Mouse (Mus musculus) kidney, embryonic 14.5 days (tissue): ENCODE results near the gene Ccsap. TPM values are rescaled to one million over a fixed set of nuclear protein-coding genes. Genes with fewer than 3 reads are reported as not detected.
A peak's percentile ranks its signal among the peaks of the same experiment; 100 is the strongest.

Source experiments
- ATAC-seq: fragments of 200-750 bp; cut with Nextera tagmentation; 2 replicates; pipeline ENCODE4 v1.8.0; 2017; ENCODE audit warnings: moderate number of reproducible peaks, mild to moderate bottlenecking, moderate TSS enrichment, moderate library complexity; ENCODE audit not compliant: low FRiP score, low TSS enrichment
- H3K27ac ChIP-seq: fragments of 300-500 bp; sonication (generic); 2 replicates; pipeline ENCODE4 v1.5.1; 2014; ENCODE audit warnings: low read depth, mild to moderate bottlenecking, low read length, moderate library complexity, mixed read lengths
- H3K27me3 ChIP-seq: fragments of 300-500 bp; sonication (generic); 2 replicates; pipeline ENCODE4 v1.6.1; 2014; ENCODE audit warnings: mild to moderate bottlenecking, low read length; ENCODE audit not compliant: control insufficient read depth, insufficient read depth
- H3K36me3 ChIP-seq: fragments of 300-500 bp; sonication (generic); 2 replicates; pipeline ENCODE4 v1.6.1; 2014; ENCODE audit warnings: low read length, mixed read lengths; ENCODE audit not compliant: control insufficient read depth, insufficient read depth
- H3K4me1 ChIP-seq: fragments of 300-500 bp; sonication (generic); 2 replicates; pipeline ENCODE4 v1.6.1; 2014; ENCODE audit warnings: low read length, mixed read lengths; ENCODE audit not compliant: control insufficient read depth, insufficient read depth
- H3K4me2 ChIP-seq: fragments of 300-500 bp; sonication (generic); replicated peaks from 2 replicates; pipeline ENCODE4 v1.6.1; 2014; ENCODE audit warnings: low read depth, mild to moderate bottlenecking, low read length
- H3K4me3 ChIP-seq: fragments of 300-500 bp; sonication (generic); 2 replicates; pipeline ENCODE4 v1.5.1; 2014; ENCODE audit warnings: mild to moderate bottlenecking, low read length
- H3K9ac ChIP-seq: fragments of 300-500 bp; sonication (generic); 2 replicates; pipeline ENCODE4 v1.6.1; 2014; ENCODE audit warnings: low read depth, mild to moderate bottlenecking, low read length, moderate library complexity
- H3K9me3 ChIP-seq: fragments of 300-500 bp; sonication (generic); 2 replicates; pipeline ENCODE4 v1.6.1; 2016; ENCODE audit warnings: low read length; ENCODE audit not compliant: control insufficient read depth
- WGBS: fragments of 180-500 bp; shearing (Covaris S2); extraction: QIAGEN DNeasy Blood & Tissue Kit; methylation state at CpG from one replicate; pipeline ENCODE4 v1.1.7; 2014; 5-methylcytosine and 5-hydroxymethylcytosine counted together
- polyA plus RNA-seq: library from polyadenylated mRNA; unstranded; fragments of >200 nt; fragmentation: Nextera tagmentation; extraction: Ambion mirVana; gene quantifications from 2 replicates; pipeline ENCODE4 v1.2.1, GENCODE M21; 2014

The Ccsap gene
- polyA plus RNA-seq, 1 experiment from 2014 or later = 4.0 TPM

GRCm38 (mm10) chr8:123800867-123801266, 59.1 kb downstream of the Ccsap start:
- 90% methylated on average over 6 of the region's 7 CpGs for WGBS
- Histone ChIP-seq H3K9me3 (no peaks in the 10 kb centered on the region), H3K36me3 (no peaks in the 10 kb centered on the region), H3K9ac (no peak overlapping the region), H3K4me1 (no peaks in the 10 kb centered on the region), H3K27ac (no peak overlapping the region), H3K27me3 (no peaks in the 10 kb centered on the region), H3K4me3 (no peak overlapping the region), H3K4me2 (no peak overlapping the region)
- ATAC-seq = no peak

GRCm38 (mm10) chr8:123799885-123800284, 60.1 kb downstream of the Ccsap start:
- Histone ChIP-seq H3K9ac (no peak overlapping the region), H3K4me1 (no peaks in the 10 kb centered on the region), H3K36me3 (no peaks in the 10 kb centered on the region), H3K27me3 (no peaks in the 10 kb centered on the region), H3K9me3 (no peaks in the 10 kb centered on the region), H3K4me3 (no peak overlapping the region), H3K27ac (no peak overlapping the region), H3K4me2 (no peak overlapping the region)
- WGBS = 44% methylated on average over 3 of the region's 3 CpGs
- ATAC-seq = no peak

- Histone ChIP-seq H3K36me3 (no peaks in the 10 kb centered on the region), H3K4me3 (no peak overlapping the region), H3K4me1 (0 out of 2 replicates have a peak, but pooled peaks cover 3% of the 10 kb centered on the region), H3K4me2 (no peak overlapping the region), H3K27ac (no peak overlapping the region), H3K27me3 (no peaks in the 10 kb centered on the region), H3K9ac (no peak overlapping the region), H3K9me3 (no peaks in the 10 kb centered on the region)
- 70% methylated on average over 6 of the region's 6 CpGs for WGBS
- ATAC-seq = no peak
These were observed 60.6 kb downstream of the Ccsap start for GRCm38 (mm10) chr8:123799434-123799833.

GRCm38 (mm10) chr8:123797928-123798327, 62.1 kb downstream of the Ccsap start:
- H3K9me3 ChIP-seq = no peaks in the 10 kb centered on the region
- H3K27me3 ChIP-seq = no peaks in the 10 kb centered on the region
- H3K4me2 ChIP-seq = no peak overlapping the region
- ATAC-seq = no peak
- H3K27ac ChIP-seq = no peak overlapping the region
- no peak overlapping the region for H3K9ac ChIP-seq
- 81% methylated on average over 15 of the region's 15 CpGs for WGBS
- peaks cover 9% of the 10 kb centered on the region; the same call in 1 of the 2 replicates for H3K4me1 ChIP-seq
- H3K36me3 ChIP-seq = no peaks in the 10 kb centered on the region
- H3K4me3 ChIP-seq = no peak overlapping the region

GRCm38 (mm10) chr8:123796758-123797157, 63.3 kb downstream of the Ccsap start:
- Histone ChIP-seq H3K4me1 (peaks cover 11% of the 10 kb centered on the region), H3K36me3 (no peaks in the 10 kb centered on the region), H3K27ac (no peak overlapping the region), H3K4me2 (no peak overlapping the region), H3K9ac (no peak overlapping the region), H3K4me3 (no peak overlapping the region), H3K27me3 (no peaks in the 10 kb centered on the region), H3K9me3 (no peaks in the 10 kb centered on the region)
- no peak for ATAC-seq
- WGBS = 58% methylated on average over 4 of the region's 4 CpGs

GRCm38 (mm10) chr8:123794766-123795165, 65.2 kb downstream of the Ccsap start:
- peaks cover 16% of the 10 kb centered on the region for H3K4me1 ChIP-seq
- H3K4me3 ChIP-seq = no peak overlapping the region
- no peaks in the 10 kb centered on the region for H3K9me3 ChIP-seq
- no peaks in the 10 kb centered on the region for H3K27me3 ChIP-seq
- no peak for ATAC-seq
- no peaks in the 10 kb centered on the region for H3K36me3 ChIP-seq
- 80% methylated on average over 4 of the region's 4 CpGs for WGBS
- no peak overlapping the region for H3K9ac ChIP-seq
- H3K27ac ChIP-seq = no peak overlapping the region
- H3K4me2 ChIP-seq = no peak overlapping the region

GRCm38 (mm10) chr8:123793900-123794299, 66.1 kb downstream of the Ccsap start:
- Histone ChIP-seq H3K4me3 (no peak overlapping the region), H3K36me3 (no peaks in the 10 kb centered on the region), H3K27me3 (no peaks in the 10 kb centered on the region), H3K9ac (no peak overlapping the region), H3K4me1 (peaks cover 16% of the 10 kb centered on the region), H3K4me2 (no peak overlapping the region; the same call in 1 of the 2 replicates), H3K27ac (no peak overlapping the region), H3K9me3 (no peaks in the 10 kb centered on the region)
- WGBS = 7% methylated on average over 10 of the region's 10 CpGs
- no peak; the same call in 1 of the 2 replicates for ATAC-seq

- H3K27ac ChIP-seq = no peak overlapping the region
- H3K4me1 ChIP-seq = peaks cover 16% of the 10 kb centered on the region
- 55% methylated on average over 7 of the region's 7 CpGs for WGBS
- H3K9ac ChIP-seq = no peak overlapping the region
- no peaks in the 10 kb centered on the region for H3K27me3 ChIP-seq
- no peaks in the 10 kb centered on the region for H3K36me3 ChIP-seq
- H3K9me3 ChIP-seq = no peaks in the 10 kb centered on the region
- 0 out of 2 replicates have a peak, but pooled peaks have one; percentile 8 for ATAC-seq
- H3K4me2 ChIP-seq = no peak overlapping the region
- H3K4me3 ChIP-seq = no peak overlapping the region
These were observed 68.2 kb downstream of the Ccsap start for GRCm38 (mm10) chr8:123791845-123792225.

- Histone ChIP-seq H3K4me3 (no peak overlapping the region), H3K9me3 (no peaks in the 10 kb centered on the region), H3K9ac (no peak overlapping the region), H3K27ac (peak overlapping the region; percentile 59; the same call in 1 of the 2 replicates), H3K27me3 (no peaks in the 10 kb centered on the region), H3K4me1 (peaks cover 16% of the 10 kb centered on the region), H3K36me3 (no peaks in the 10 kb centered on the region), H3K4me2 (no peak overlapping the region)
- 0 out of 2 replicates have a peak, but pooled peaks have one; percentile 17 for ATAC-seq
- 44% methylated on average over 16 of the region's 16 CpGs for WGBS
These were observed 68.7 kb downstream of the Ccsap start for GRCm38 (mm10) chr8:123791101-123791844.
